Mouse (Mus musculus) thymus, adult 2 months (tissue): ENCODE measurements around the gene Kir3dl1. TPM values are rescaled to one million over a fixed set of nuclear protein-coding genes. Genes with fewer than 3 reads are reported as not detected.
"Not testable (repeated sequence)": the region's sequence is repeated elsewhere in the genome, so short reads cannot be mapped to it uniquely, and the experiment has no call there.

Experiments used
- DNase-seq: peaks from one replicate; pipeline ENCODE4 v3.0.0; 2021
- H3K27ac ChIP-seq: fragments of 200-500 bp; 2 replicates; pipeline ENCODE4 v1.5.1; 2012; ENCODE audit warnings: low read length, control low read depth; ENCODE audit not compliant: control insufficient read depth, insufficient read depth
- H3K27me3 ChIP-seq: fragments of 200-500 bp; 2 replicates; pipeline ENCODE4 v1.6.1; 2012; ENCODE audit warnings: mild to moderate bottlenecking, low read length, moderate library complexity, mixed read lengths; ENCODE audit not compliant: control insufficient read depth, insufficient read depth
- H3K36me3 ChIP-seq: fragments of 200-500 bp; 2 replicates; pipeline ENCODE4 v1.6.1; 2012; ENCODE audit warnings: mild to moderate bottlenecking, low read length, moderate library complexity; ENCODE audit not compliant: control insufficient read depth, insufficient read depth
- H3K4me1 ChIP-seq: fragments of 200-500 bp; replicated peaks from 2 replicates; pipeline ENCODE4 v1.6.1; 2012; ENCODE audit warnings: low read length; ENCODE audit not compliant: control insufficient read depth, insufficient read depth
- H3K4me3 ChIP-seq: fragments of 200-500 bp; 2 replicates; pipeline ENCODE4 v1.5.1; 2012; ENCODE audit warnings: mild to moderate bottlenecking, low read length, control low read depth, moderate library complexity; ENCODE audit not compliant: control insufficient read depth, insufficient read depth
- WGBS: fragments of 180-500 bp; shearing (Covaris S2); methylation state at CpG from one replicate; pipeline ENCODE4 v1.1.7; 2018; 5-methylcytosine and 5-hydroxymethylcytosine counted together
- polyA plus RNA-seq: library from polyadenylated mRNA; depleted of rRNA; stranded (reverse); fragments of >200 nt; gene quantifications from 2 replicates; pipeline ENCODE4 v1.2.3, GENCODE M21; 2012; rRNA removed

Kir3dl1 gene
- polyA plus RNA-seq = not detected in 2 replicates

GRCm38 (mm10) chrX:136517699-136518098 lies at the start of gene Kir3dl1:
Kir3dl1 (plus strand) TSS chrX:136517999.
- not testable (repeated sequence) for DNase-seq, H3K27ac ChIP-seq, H3K36me3 ChIP-seq, H3K4me1 ChIP-seq, H3K27me3 ChIP-seq, H3K4me3 ChIP-seq
- WGBS = 72% methylated on average over 4 of the region's 4 CpGs

- not testable (repeated sequence) for H3K4me1 ChIP-seq, H3K4me3 ChIP-seq, H3K36me3 ChIP-seq, H3K27me3 ChIP-seq, H3K27ac ChIP-seq, DNase-seq
- 67% methylated on average over 1 of the region's 1 CpGs for WGBS
These were observed 26.2 kb downstream of the Kir3dl1 start, which contains the start of gene Kir3dl2 for GRCm38 (mm10) chrX:136543956-136544355. Kir3dl2 (minus strand) TSS chrX:136544056.

- not testable (repeated sequence) for H3K27ac ChIP-seq, H3K36me3 ChIP-seq, DNase-seq, H3K4me3 ChIP-seq, H3K27me3 ChIP-seq, H3K4me1 ChIP-seq
- WGBS = 92% methylated on average over 9 of the region's 9 CpGs
These were observed 51.3 kb downstream of the Kir3dl1 start for GRCm38 (mm10) chrX:136569094-136569493.

Other genes starting within 250 kb of the Kir3dl1 start
- gene Bex3, start 247.7 kb upstream of the Kir3dl1 start, polyA plus RNA-seq = 46.3 and 55.0 TPM in 2 replicates
- 0.06 TPM in 1 of 2 replicates, not detected in the other for gene Kir3dl2, start 26.1 kb downstream of the Kir3dl1 start, polyA plus RNA-seq
- gene Tceal3, start 72.8 kb downstream of the Kir3dl1 start, polyA plus RNA-seq = 0.11 and 0.43 TPM in 2 replicates
- gene Tceal1, start 190.0 kb downstream of the Kir3dl1 start, polyA plus RNA-seq = 0.06 and 0.18 TPM in 2 replicates
- gene Morf4l2, start 225.7 kb downstream of the Kir3dl1 start, polyA plus RNA-seq = 27.7 and 37.1 TPM in 2 replicates